ENCODE assay signal across 17 mouse cellular contexts in genomic region chr3:30164834-30165233, GRCm38 (mm10).
DNase-seq lines count a peak whose midpoint lies in the region; ATAC-seq and TF ChIP-seq lines count a peak whose summit lies in the region.
"Had no signal": no experiment of that assay in that cellular context is flagged by ENCODE, and none has a peak within 500 bp of the region (broad histone marks: within the 10 kb centered on the region; RNA-seq: fewer than 3 reads in every experiment).

No protein-coding gene starts in this region.

- no peak overlapping the region for H3K9ac ChIP-seq in embryonic facial prominence, embryonic 14.5 days (ENCODE audit: low read depth, low read length)
- no peak overlapping the region for H3K9ac ChIP-seq in kidney, embryonic 14.5 days (ENCODE audit: low read depth, low read length)
- H3K9ac ChIP-seq: embryonic facial prominence, embryonic 13.5 days; forebrain, embryonic 13.5 days; forebrain, embryonic 15.5 days; forebrain, postnatal 0 days had no signal

- H3K4me2 ChIP-seq in embryonic facial prominence, embryonic 14.5 days (ENCODE audit: low read depth, low read length) = no peak overlapping the region
- H3K4me2 ChIP-seq in kidney, embryonic 14.5 days (replicated peaks; ENCODE audit: low read depth, low read length) = no peak overlapping the region
- H3K4me2 ChIP-seq: embryonic facial prominence, embryonic 13.5 days; forebrain, embryonic 13.5 days; forebrain, embryonic 15.5 days had no signal

- ATAC-seq in embryonic facial prominence, embryonic 14.5 days (ENCODE audit: low read depth) = peak; percentile 81
- ATAC-seq in kidney, embryonic 14.5 days (ENCODE audit: low FRiP score, low TSS enrichment) = no peak
- ATAC-seq: forebrain, embryonic 13.5 days; forebrain, embryonic 15.5 days; forebrain, postnatal 0 days had no signal

- H3K9me3 ChIP-seq in embryonic facial prominence, embryonic 14.5 days (ENCODE audit: control insufficient read depth, low read length) = no peaks in the 10 kb centered on the region
- no peaks in the 10 kb centered on the region for H3K9me3 ChIP-seq in embryonic facial prominence, embryonic 10.5 days
- no peaks in the 10 kb centered on the region for H3K9me3 ChIP-seq in kidney, embryonic 14.5 days (ENCODE audit: control insufficient read depth, low read length)
- H3K9me3 ChIP-seq: embryonic facial prominence, embryonic 13.5 days; forebrain, embryonic 13.5 days; forebrain, embryonic 15.5 days had no signal

- no peak for TF ChIP-seq CTCF in small intestine, adult 2 months (IDR thresholded peaks at IDR 0.05; ENCODE audit: extremely low read depth, insufficient read length, insufficient replicate concordance, low read depth, low read length)

- H3K27ac ChIP-seq in embryonic facial prominence, embryonic 14.5 days (replicated peaks; ENCODE audit: low read depth, low read length) = no peak overlapping the region
- no peak overlapping the region for H3K27ac ChIP-seq in embryonic facial prominence, embryonic 10.5 days (replicated peaks)
- peak overlapping the region; percentile 86 for H3K27ac ChIP-seq in small intestine, adult 2 months (ENCODE audit: insufficient read depth, low read depth, low read length)
- no peak overlapping the region for H3K27ac ChIP-seq in kidney, embryonic 14.5 days (ENCODE audit: low read depth, low read length)
- H3K27ac ChIP-seq: embryonic facial prominence, embryonic 13.5 days; forebrain, embryonic 13.5 days; forebrain, embryonic 15.5 days had no signal

- 37% methylated on average over 4 of the region's 4 CpGs for WGBS in embryonic facial prominence, embryonic 14.5 days
- WGBS in embryonic facial prominence, embryonic 10.5 days = 56% methylated on average over 4 of the region's 4 CpGs
- WGBS in small intestine, adult 2 months = 71% methylated on average over 4 of the region's 4 CpGs
- WGBS in kidney, embryonic 14.5 days = 57% methylated on average over 4 of the region's 4 CpGs

- H3K4me1 ChIP-seq in embryonic facial prominence, embryonic 14.5 days (ENCODE audit: control insufficient read depth, insufficient read depth, low read length) = no peaks in the 10 kb centered on the region
- peaks cover 29% of the 10 kb centered on the region for H3K4me1 ChIP-seq in embryonic facial prominence, embryonic 10.5 days
- peaks cover 48% of the 10 kb centered on the region for H3K4me1 ChIP-seq in small intestine, adult 2 months (ENCODE audit: control insufficient read depth, insufficient read depth, insufficient read length, low read length)
- no peaks in the 10 kb centered on the region for H3K4me1 ChIP-seq in kidney, embryonic 14.5 days (ENCODE audit: control insufficient read depth, insufficient read depth, low read length)
- H3K4me1 ChIP-seq: forebrain, embryonic 13.5 days; forebrain, embryonic 15.5 days had no signal

- no peak for TF ChIP-seq POLR2A in small intestine, adult 2 months (IDR thresholded peaks at IDR 0.05; ENCODE audit: low read depth, low read length)

- no peaks in the 10 kb centered on the region for H3K27me3 ChIP-seq in embryonic facial prominence, embryonic 14.5 days (replicated peaks; ENCODE audit: control insufficient read depth, insufficient read depth, low read length)
- H3K27me3 ChIP-seq in embryonic facial prominence, embryonic 10.5 days (replicated peaks; ENCODE audit: low read depth, poor library complexity, severe bottlenecking) = no peaks in the 10 kb centered on the region
- H3K27me3 ChIP-seq in small intestine, adult 2 months (ENCODE audit: control insufficient read depth, insufficient read depth, low read length) = no peaks in the 10 kb centered on the region
- no peaks in the 10 kb centered on the region for H3K27me3 ChIP-seq in kidney, embryonic 14.5 days (ENCODE audit: control insufficient read depth, insufficient read depth, low read length)
- H3K27me3 ChIP-seq: embryonic facial prominence, embryonic 13.5 days had no signal

- peak; percentile 46 for DNase-seq in embryonic facial prominence, embryonic 14.5 days (ENCODE audit: low spot score)
- no peak for DNase-seq in embryonic facial prominence, embryonic 10.5 days (ENCODE audit: low spot score)
- DNase-seq in 416B (ENCODE audit: low read depth) = peak; percentile 44
- DNase-seq: adrenal gland, adult 2 months; adrenal gland, postnatal 10 days; adrenal gland, postnatal 25 days; cerebellum, adult 11 months; cerebellum, adult 18-20 months; cerebellum, adult 9-10 months; cerebellum, postnatal 10 days; cerebellum, postnatal 25 days; forebrain, postnatal 0 days had no signal

- no peaks in the 10 kb centered on the region for H3K36me3 ChIP-seq in embryonic facial prominence, embryonic 14.5 days (ENCODE audit: control insufficient read depth, insufficient read depth, low read length)
- H3K36me3 ChIP-seq in embryonic facial prominence, embryonic 10.5 days (replicated peaks) = no peaks in the 10 kb centered on the region
- H3K36me3 ChIP-seq in small intestine, adult 2 months (ENCODE audit: control insufficient read depth, insufficient read depth, low read length) = no peaks in the 10 kb centered on the region
- H3K36me3 ChIP-seq in kidney, embryonic 14.5 days (ENCODE audit: control insufficient read depth, insufficient read depth, low read length) = no peaks in the 10 kb centered on the region
- H3K36me3 ChIP-seq: embryonic facial prominence, embryonic 13.5 days; forebrain, embryonic 15.5 days had no signal

- H3K4me3 ChIP-seq in embryonic facial prominence, embryonic 14.5 days (ENCODE audit: low read depth, low read length) = no peak overlapping the region
- H3K4me3 ChIP-seq in embryonic facial prominence, embryonic 10.5 days = no peak overlapping the region
- no peak overlapping the region for H3K4me3 ChIP-seq in small intestine, adult 2 months (ENCODE audit: low read depth, low read length)
- H3K4me3 ChIP-seq in kidney, embryonic 14.5 days (ENCODE audit: low read length) = no peak overlapping the region
- H3K4me3 ChIP-seq: embryonic facial prominence, embryonic 13.5 days; forebrain, embryonic 13.5 days; forebrain, embryonic 15.5 days had no signal
